Mouse (Mus musculus): ENCODE measurements around the gene Col6a1.

- TF ChIP-seq CTCF (IDR thresholded peaks at IDR 0.05; ENCODE audit: low read depth) (no peak), EP300 (IDR thresholded peaks at IDR 0.05; ENCODE audit: low read depth) (no peak)
These were observed 57.6 kb downstream of the Col6a1 start for GRCm38 (mm10) chr10:76668261-76668946.
